ENCODE assay signal across 23 mouse cellular contexts in the genomic region with DNA sequence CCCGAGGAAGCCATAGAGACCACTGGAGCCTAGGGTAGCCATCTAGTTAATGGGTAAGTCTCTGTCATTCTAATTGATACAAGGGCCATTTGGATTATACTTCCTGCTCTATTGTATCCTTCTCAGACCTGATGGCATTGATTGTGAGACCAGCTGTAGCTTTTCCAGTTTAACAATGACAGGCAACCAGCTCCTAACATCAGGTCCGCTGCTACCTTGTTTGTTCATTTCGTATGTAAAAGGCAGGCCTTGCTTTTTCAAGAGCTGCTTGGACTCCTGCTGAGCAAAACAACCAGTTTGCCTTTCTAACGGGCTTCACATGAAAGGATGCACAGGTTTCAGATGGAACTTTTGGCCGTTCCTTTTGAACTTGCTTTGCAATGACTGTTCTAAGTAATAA.
"Had no signal": no experiment of that assay in that cellular context is flagged by ENCODE, and none has a peak within 500 bp of the region (broad histone marks: within the 10 kb centered on the region; RNA-seq: fewer than 3 reads in every experiment).

No protein-coding gene starts in this region.

- H3K27ac ChIP-seq: lung, embryonic 15.5 days; macrophage; midbrain, embryonic 13.5 days; midbrain, embryonic 15.5 days; neural tube, embryonic 13.5 days; neural tube, embryonic 15.5 days; stomach, embryonic 15.5 days; stomach, postnatal 0 days had no signal

- DNase-seq: liver, postnatal 0 days; lung, adult 2 months; lung, postnatal 14 days; lung, postnatal 36 days; retina, postnatal 1 day; right cerebral cortex, adult 18-20 months; right cerebral cortex, postnatal 25 days; right cerebral cortex, postnatal 4 days; spleen, adult 18-20 months; thymus, adult 18-20 months; thymus, postnatal 14 days; thymus, postnatal 36 days had no signal

- H3K36me3 ChIP-seq: lung, embryonic 15.5 days; midbrain, embryonic 13.5 days; midbrain, embryonic 15.5 days; neural tube, embryonic 13.5 days; neural tube, embryonic 15.5 days; stomach, embryonic 15.5 days had no signal

- H3K9me3 ChIP-seq: lung, embryonic 15.5 days; midbrain, embryonic 13.5 days; midbrain, embryonic 15.5 days; neural tube, embryonic 13.5 days; neural tube, embryonic 15.5 days; stomach, embryonic 15.5 days had no signal

- ATAC-seq: liver, postnatal 0 days; lung, postnatal 0 days; midbrain, embryonic 13.5 days; midbrain, embryonic 15.5 days had no signal

- H3K4me1 ChIP-seq: lung, embryonic 15.5 days; megakaryocyte, embryonic 14.5 days; midbrain, embryonic 13.5 days; midbrain, embryonic 15.5 days; neural tube, embryonic 13.5 days; neural tube, embryonic 15.5 days; stomach, embryonic 15.5 days had no signal

- H3K4me3 ChIP-seq: lung, embryonic 15.5 days; megakaryocyte, embryonic 14.5 days; midbrain, embryonic 13.5 days; midbrain, embryonic 15.5 days; myocyte; neural tube, embryonic 13.5 days; neural tube, embryonic 15.5 days; stomach, embryonic 15.5 days had no signal

- H3K9ac ChIP-seq: liver, postnatal 0 days; lung, embryonic 15.5 days; midbrain, embryonic 13.5 days; midbrain, embryonic 15.5 days; neural tube, embryonic 13.5 days; neural tube, embryonic 15.5 days; stomach, embryonic 15.5 days had no signal
